ENCODE assay signal across 8 mouse cellular contexts in genomic region chr10:34484014-34484411, GRCm38 (mm10). TPM values are rescaled to one million over a fixed set of nuclear protein-coding genes. Genes with fewer than 3 reads are reported as not detected.
A peak's percentile ranks its signal among the peaks of the same experiment; 100 is the strongest.
DNase-seq lines count a peak whose midpoint lies in the region; ATAC-seq and TF ChIP-seq lines count a peak whose summit lies in the region.

No protein-coding gene starts in this region.

- H3K79me2 ChIP-seq in macrophage (ENCODE audit: inconsistent target): no peaks in the 10 kb centered on the region

- no peaks in the 10 kb centered on the region for H3K27me3 ChIP-seq in midbrain, postnatal 0 days (ENCODE audit: insufficient read depth, low read length)

- H3K4me3 ChIP-seq in macrophage (ENCODE audit: inconsistent target): peak overlapping the region; percentile 3; the same call in 1 of the 2 replicates
- no peak overlapping the region for H3K4me3 ChIP-seq in midbrain, postnatal 0 days (ENCODE audit: low read depth, low read length)

- TF ChIP-seq CTCF in midbrain, postnatal 0 days (IDR thresholded peaks at IDR 0.05): no peak

- no peaks in the 10 kb centered on the region for H3K9me3 ChIP-seq in midbrain, postnatal 0 days (ENCODE audit: low read length)

- DNase-seq in urinary bladder, postnatal 25 days (ENCODE audit: low spot score): peak; percentile 38
- no peak for DNase-seq in urinary bladder, postnatal 10 days (ENCODE audit: low spot score)
- DNase-seq in heart, adult 9 months (ENCODE audit: low spot score in 2 of 2): peak; percentile 9 to 26
- peak; percentile 62 for DNase-seq in kidney, postnatal 10 days
- DNase-seq in thymus, postnatal 14 days: no peak
- DNase-seq in spleen, postnatal 4 days (ENCODE audit: low spot score in 2 of 2): no peak
- no peak for DNase-seq in midbrain, postnatal 0 days (ENCODE audit: low spot score)

- no peak overlapping the region for H3K27ac ChIP-seq in macrophage
- H3K27ac ChIP-seq in midbrain, postnatal 0 days (ENCODE audit: low read depth, low read length): no peak overlapping the region

- H3K4me2 ChIP-seq in midbrain, postnatal 0 days (ENCODE audit: low read depth, low read length, poor library complexity, severe bottlenecking): no peak overlapping the region; the same call in none of the 2 replicates

- no peak overlapping the region for H3K9ac ChIP-seq in midbrain, postnatal 0 days (replicated peaks; ENCODE audit: low read length, poor library complexity, severe bottlenecking)

- no peak for ATAC-seq in midbrain, postnatal 0 days (ENCODE audit: low FRiP score)

- H3K36me3 ChIP-seq in macrophage (ENCODE audit: inconsistent target): no peaks in the 10 kb centered on the region
- no peaks in the 10 kb centered on the region for H3K36me3 ChIP-seq in midbrain, postnatal 0 days (ENCODE audit: insufficient read depth, low read length)

- WGBS in macrophage (ENCODE audit: missing documents): 59% methylated on average over 14 of the region's 14 CpGs
- WGBS in midbrain, postnatal 0 days: 87% methylated on average over 14 of the region's 14 CpGs

- no peaks in the 10 kb centered on the region for H3K4me1 ChIP-seq in midbrain, postnatal 0 days (ENCODE audit: insufficient read depth, low read length)

RNA-seq across cellular contexts. Expression of gene Frk, which starts 0.8 kb away (rescaled TPM):
- total RNA-seq in macrophage (2018; cell fraction: chromatin; rRNA removed): 1 to 10 TPM in 1 of 26 experiments, under 1 TPM in 10, not detected in 15; 0.19 to 1.7 (median 0.41) TPM
- under 1 TPM in 23 of 26 experiments, not detected in 3; 0.03 to 0.39 (median 0.11) TPM for total RNA-seq in macrophage (2018; cell fraction: cytosol; rRNA removed)
- total RNA-seq in macrophage (2018; cell fraction: nucleus; rRNA removed): under 1 TPM in 15 of 26 experiments, not detected in 11; 0.11 to 0.92 (median 0.28) TPM
- 0.12 to 0.24 TPM (median 0.14 TPM) in 3 replicates for polyA plus RNA-seq in macrophage (2018)
- 0.52 and 0.71 TPM in 2 replicates for total RNA-seq in midbrain, postnatal 0 days (2014; rRNA removed)
- 0.41 and 0.64 TPM in 2 replicates for polyA plus RNA-seq in midbrain, postnatal 0 days (2015; fragmentation: Nextera tagmentation; extraction: Ambion mirVana)

Comparison
In these comparisons a context has a peak if more than half of its experiments do, and no peak if none do; other contexts are left out.
1. DNase-seq: peak in urinary bladder, postnatal 25 days (single experiment), heart, adult 9 months (2 of 2) and kidney, postnatal 10 days (single experiment); none in urinary bladder, postnatal 10 days (single experiment), thymus, postnatal 14 days (single experiment), spleen, postnatal 4 days (0 of 2) and midbrain, postnatal 0 days (single experiment).